ENCODE assay signal across 20 mouse cellular contexts in genomic region chr8:66339551-66339950, GRCm38 (mm10).
"Had no signal": no experiment of that assay in that cellular context is flagged by ENCODE, and none has a peak within 500 bp of the region (broad histone marks: within the 10 kb centered on the region; RNA-seq: fewer than 3 reads in every experiment).

No protein-coding gene starts in this region.

- H3K4me1 ChIP-seq: limb, embryonic 12.5 days; limb, embryonic 15.5 days; lung, embryonic 15.5 days; megakaryocyte, embryonic 14.5 days; midbrain, embryonic 10.5 days; midbrain, embryonic 13.5 days; neural tube, embryonic 13.5 days had no signal

- H3K9me3 ChIP-seq: limb, embryonic 12.5 days; limb, embryonic 15.5 days; lung, embryonic 15.5 days; megakaryocyte, embryonic 14.5 days; midbrain, embryonic 10.5 days; midbrain, embryonic 13.5 days; neural tube, embryonic 13.5 days had no signal

- H3K27me3 ChIP-seq: limb, embryonic 12.5 days; limb, embryonic 15.5 days; lung, embryonic 15.5 days; megakaryocyte, embryonic 14.5 days; midbrain, embryonic 13.5 days; neural tube, embryonic 13.5 days had no signal

- H3K27ac ChIP-seq: left cerebral cortex, adult 2 months; limb, embryonic 12.5 days; limb, embryonic 15.5 days; liver, embryonic 14.5 days; lung, embryonic 15.5 days; midbrain, embryonic 10.5 days; midbrain, embryonic 13.5 days; neural tube, embryonic 13.5 days had no signal

- H3K36me3 ChIP-seq: limb, embryonic 12.5 days; limb, embryonic 15.5 days; lung, embryonic 15.5 days; midbrain, embryonic 10.5 days; midbrain, embryonic 13.5 days; neural tube, embryonic 13.5 days had no signal

- H3K4me3 ChIP-seq: left cerebral cortex, adult 2 months; limb, embryonic 12.5 days; limb, embryonic 15.5 days; lung, embryonic 15.5 days; megakaryocyte, embryonic 14.5 days; midbrain, embryonic 10.5 days; midbrain, embryonic 13.5 days; myocyte; neural tube, embryonic 13.5 days had no signal

- DNase-seq: kidney, adult 18-20 months; kidney, adult 9 months; kidney, postnatal 14 days; kidney, postnatal 4 days; layer of hippocampus, postnatal 36 days; left cerebral cortex, postnatal 4 days; liver, postnatal 0 days; lung, postnatal 10 days; thymus, adult 18-20 months; thymus, postnatal 36 days had no signal
